Mouse (Mus musculus) natural killer cell, adult 2 months (primary cell): Measurements from ENCODE around the gene Sult5a1.
"Not testable (repeated sequence)": the region's sequence is repeated elsewhere in the genome, so short reads cannot be mapped to it uniquely, and the experiment has no call there.

Source experiments
- DNase-seq, 2 experiments: peaks; one replicate each; pipeline ENCODE4 v3.0.0; 2022; ENCODE audit warnings: low spot score in 2 of 2

Sult5a1 gene

GRCm38 (mm10) chr8:123135406-123135805 is 22.7 kb downstream of the Sult5a1 start:
- no peak for DNase-seq

GRCm38 (mm10) chr8:123134149-123134713 is 23.9 kb downstream of the Sult5a1 start:
- no peak for DNase-seq

GRCm38 (mm10) chr8:123132953-123133352 is 25.2 kb downstream of the Sult5a1 start:
- no peak for DNase-seq

GRCm38 (mm10) chr8:123131041-123131440 is 27.1 kb downstream of the Sult5a1 start:
- no peak for DNase-seq

- peak in 1 of 2 experiments; percentile 43 for DNase-seq
These were observed 31.8 kb downstream of the Sult5a1 start for GRCm38 (mm10) chr8:123126193-123126816.

- DNase-seq, result no peak
These were observed 35.4 kb downstream of the Sult5a1 start for GRCm38 (mm10) chr8:123122670-123123069.

GRCm38 (mm10) chr8:123122059-123122458 is 36.1 kb downstream of the Sult5a1 start:
- DNase-seq, result no peak

- no peak for DNase-seq
These were observed 40.4 kb downstream of the Sult5a1 start for GRCm38 (mm10) chr8:123117744-123118143.

GRCm38 (mm10) chr8:123117127-123117731 is 40.9 kb downstream of the Sult5a1 start, which contains the start of gene Cpne7:
Cpne7 (plus strand) TSS chr8:123117374.
- no peak for DNase-seq

GRCm38 (mm10) chr8:123114644-123115043 is 43.5 kb downstream of the Sult5a1 start:
- no peak for DNase-seq

GRCm38 (mm10) chr8:123113908-123114469 is 44.1 kb downstream of the Sult5a1 start:
- peak; percentile 45 to 70 for DNase-seq

- peak in 1 of 2 experiments; percentile 56 for DNase-seq
These were observed 45.2 kb downstream of the Sult5a1 start for GRCm38 (mm10) chr8:123112892-123113291.

- peak; percentile 56 to 61 for DNase-seq
These were observed 47.5 kb downstream of the Sult5a1 start for GRCm38 (mm10) chr8:123110649-123111048.

GRCm38 (mm10) chr8:123108953-123109352 is 49.2 kb downstream of the Sult5a1 start:
- no peak for DNase-seq

- DNase-seq, result no peak
These were observed 50.1 kb downstream of the Sult5a1 start for GRCm38 (mm10) chr8:123108010-123108409.

GRCm38 (mm10) chr8:123106531-123106930 is 51.6 kb downstream of the Sult5a1 start:
- peak in 1 of 2 experiments; percentile 40 for DNase-seq

GRCm38 (mm10) chr8:123105553-123106326 is 52.4 kb downstream of the Sult5a1 start:
- DNase-seq, result no peak

- no peak for DNase-seq
These were observed 53.9 kb downstream of the Sult5a1 start for GRCm38 (mm10) chr8:123104046-123104767.

GRCm38 (mm10) chr8:123103285-123103684 is 54.8 kb downstream of the Sult5a1 start:
- DNase-seq, result no peak

GRCm38 (mm10) chr8:123102855-123103254 is 55.3 kb downstream of the Sult5a1 start:
- not testable (repeated sequence) for DNase-seq
